Mouse (Mus musculus) intestine, embryonic 14.5 days (tissue): ENCODE measurements around the gene Gm20509. TPM values are rescaled to one million over a fixed set of nuclear protein-coding genes. Genes with fewer than 3 reads are reported as not detected.
"Not testable (repeated sequence)": the region's sequence is repeated elsewhere in the genome, so short reads cannot be mapped to it uniquely, and the experiment has no call there.

Experiments used
- ATAC-seq: fragments of 200-750 bp; cut with Nextera tagmentation; replicated peaks from 2 replicates; pipeline ENCODE4 v1.8.0; 2017; ENCODE audit warnings: low read depth, moderate number of reproducible peaks, moderate TSS enrichment, moderate library complexity; ENCODE audit not compliant: low FRiP score, low TSS enrichment
- DNase-seq: peaks from one replicate; pipeline ENCODE4 v3.0.0-alpha.2; 2018; ENCODE audit warnings: low spot score
- H3K27ac ChIP-seq: fragments of 300-500 bp; sonication (generic); 2 replicates; pipeline ENCODE4 v1.5.1; 2014; ENCODE audit warnings: low read depth, mild to moderate bottlenecking, control low read depth
- H3K27me3 ChIP-seq: fragments of 300-500 bp; sonication (generic); replicated peaks from 2 replicates; pipeline ENCODE4 v1.6.1; 2014; ENCODE audit warnings: low read length, control low read depth; ENCODE audit not compliant: control insufficient read depth, insufficient read depth
- H3K36me3 ChIP-seq: fragments of 300-500 bp; sonication (generic); 2 replicates; pipeline ENCODE4 v1.6.1; 2014; ENCODE audit warnings: low read length, control low read depth; ENCODE audit not compliant: control insufficient read depth, insufficient read depth
- H3K4me1 ChIP-seq: fragments of 300-500 bp; sonication (generic); replicated peaks from 2 replicates; pipeline ENCODE4 v1.6.1; 2014; ENCODE audit warnings: low read length, control low read depth, mixed read lengths; ENCODE audit not compliant: control insufficient read depth, insufficient read depth
- H3K4me2 ChIP-seq: fragments of 300-500 bp; sonication (generic); 2 replicates; pipeline ENCODE4 v1.6.1; 2014; ENCODE audit warnings: low read length
- H3K4me3 ChIP-seq: fragments of 300-500 bp; sonication (generic); 2 replicates; pipeline ENCODE4 v1.5.1; 2014; ENCODE audit warnings: low read depth, low read length, control low read depth, mixed read lengths
- H3K9ac ChIP-seq: fragments of 300-500 bp; sonication (generic); 2 replicates; pipeline ENCODE4 v1.6.1; 2014; ENCODE audit warnings: mild to moderate bottlenecking, low read length
- H3K9me3 ChIP-seq: fragments of 300-500 bp; sonication (generic); 2 replicates; pipeline ENCODE4 v1.6.1; 2016; ENCODE audit warnings: low read length, control low read depth; ENCODE audit not compliant: control insufficient read depth
- WGBS: fragments of 180-500 bp; shearing (Covaris S2); extraction: QIAGEN DNeasy Blood & Tissue Kit; methylation state at CpG from one replicate; pipeline ENCODE4 v1.1.7; 2014; 5-methylcytosine and 5-hydroxymethylcytosine counted together
- polyA plus RNA-seq: library from polyadenylated mRNA; unstranded; fragments of >200 nt; fragmentation: Nextera tagmentation; extraction: Ambion mirVana; gene quantifications from 2 replicates; pipeline ENCODE4 v1.2.1, GENCODE M21; 2014

The Gm20509 gene
- polyA plus RNA-seq, 1 experiment from 2014 or later = not detected

- Histone ChIP-seq H3K27ac (no peak overlapping the region), H3K27me3 (peaks cover 20% of the 10 kb centered on the region), H3K9ac (no peak overlapping the region), H3K4me2 (no peak overlapping the region), H3K4me3 (no peak overlapping the region), H3K36me3 (no peaks in the 10 kb centered on the region), H3K9me3 (no peaks in the 10 kb centered on the region), H3K4me1 (peaks cover 6% of the 10 kb centered on the region; the same call in 1 of the 2 replicates)
- DNase-seq (no peak), ATAC-seq (no peak)
- WGBS = 67% methylated on average over 1 of the region's 1 CpGs
Observed at GRCm38 (mm10) chr9:73105141-73105540, 2.9 kb downstream of the Gm20509 start.

GRCm38 (mm10) chr9:73105771-73106170 lies 3.5 kb downstream of the Gm20509 start:
- Histone ChIP-seq H3K27ac (no peak overlapping the region), H3K4me1 (peaks cover 6% of the 10 kb centered on the region; the same call in 1 of the 2 replicates), H3K9me3 (no peaks in the 10 kb centered on the region), H3K27me3 (peaks cover 20% of the 10 kb centered on the region), H3K4me3 (no peak overlapping the region), H3K9ac (no peak overlapping the region), H3K4me2 (no peak overlapping the region), H3K36me3 (no peaks in the 10 kb centered on the region)
- no peak for DNase-seq
- ATAC-seq = no peak; the same call in 1 of the 2 replicates

- DNase-seq = peak; percentile 90
- ATAC-seq = peak; percentile 96
- Histone ChIP-seq H3K9me3 (no peaks in the 10 kb centered on the region), H3K4me2 (peak within 1 kb of the TSS; percentile 84), H3K9ac (peak within 1 kb of the TSS; percentile 70), H3K27me3 (no peaks in the 10 kb centered on the region), H3K4me3 (peak within 1 kb of the TSS; percentile 98), H3K27ac (peak within 1 kb of the TSS; percentile 70), H3K4me1 (peaks cover 7% of the 10 kb centered on the region), H3K36me3 (peaks cover 29% of the 10 kb centered on the region)
- WGBS = under 1% methylated on average over 64 of the region's 64 CpGs
Observed at GRCm38 (mm10) chr9:73112919-73113906, 10.9 kb downstream of the Gm20509 start, which contains the start of gene Rsl24d1. Gene Rsl24d1 (plus strand): TSS chr9:73113426.

- H3K36me3 ChIP-seq = peaks cover 55% of the 10 kb centered on the region
- H3K4me3 ChIP-seq, H3K27ac ChIP-seq, H3K4me2 ChIP-seq, H3K4me1 ChIP-seq, H3K9me3 ChIP-seq, H3K27me3 ChIP-seq, H3K9ac ChIP-seq, ATAC-seq, DNase-seq: not testable (repeated sequence)
- 86% methylated on average over 5 of the region's 6 CpGs for WGBS
Observed at GRCm38 (mm10) chr9:73116704-73117103, 14.4 kb downstream of the Gm20509 start.

GRCm38 (mm10) chr9:73118012-73118411 lies 15.7 kb downstream of the Gm20509 start:
- no peak for DNase-seq
- peaks cover 7% of the 10 kb centered on the region; the same call in 1 of the 2 replicates for H3K4me1 ChIP-seq
- no peak for ATAC-seq
- no peak overlapping the region for H3K27ac ChIP-seq
- H3K4me2 ChIP-seq = no peak overlapping the region
- WGBS = 93% methylated on average over 4 of the region's 4 CpGs
- no peak overlapping the region for H3K4me3 ChIP-seq
- no peaks in the 10 kb centered on the region for H3K27me3 ChIP-seq
- no peak overlapping the region for H3K9ac ChIP-seq
- no peaks in the 10 kb centered on the region for H3K9me3 ChIP-seq
- H3K36me3 ChIP-seq = peaks cover 65% of the 10 kb centered on the region

- no peaks in the 10 kb centered on the region for H3K9me3 ChIP-seq
- H3K4me3 ChIP-seq = no peak overlapping the region
- no peak for ATAC-seq
- H3K36me3 ChIP-seq = peaks cover 85% of the 10 kb centered on the region
- no peaks in the 10 kb centered on the region for H3K4me1 ChIP-seq
- 72% methylated on average over 8 of the region's 8 CpGs for WGBS
- H3K4me2 ChIP-seq = no peak overlapping the region
- H3K27ac ChIP-seq = no peak overlapping the region
- H3K9ac ChIP-seq = no peak overlapping the region
- DNase-seq = no peak
- H3K27me3 ChIP-seq = no peaks in the 10 kb centered on the region
Observed at GRCm38 (mm10) chr9:73121735-73122134, 19.5 kb downstream of the Gm20509 start.

GRCm38 (mm10) chr9:73125043-73125570 lies 22.8 kb downstream of the Gm20509 start:
- WGBS = 89% methylated on average over 8 of the region's 8 CpGs
- ATAC-seq = no peak
- H3K9me3 ChIP-seq = no peaks in the 10 kb centered on the region
- H3K9ac ChIP-seq = no peak overlapping the region
- H3K4me1 ChIP-seq = no peaks in the 10 kb centered on the region
- H3K27me3 ChIP-seq = no peaks in the 10 kb centered on the region
- DNase-seq = no peak
- no peak overlapping the region for H3K4me2 ChIP-seq
- H3K36me3 ChIP-seq = peaks cover 97% of the 10 kb centered on the region
- H3K27ac ChIP-seq = no peak overlapping the region
- H3K4me3 ChIP-seq = no peak overlapping the region

GRCm38 (mm10) chr9:73127457-73127856 lies 25.2 kb downstream of the Gm20509 start:
- no peak overlapping the region for H3K4me2 ChIP-seq
- no peaks in the 10 kb centered on the region for H3K4me1 ChIP-seq
- H3K9me3 ChIP-seq = no peaks in the 10 kb centered on the region
- no peak for DNase-seq
- H3K27me3 ChIP-seq = no peaks in the 10 kb centered on the region
- no peak overlapping the region for H3K4me3 ChIP-seq
- 78% methylated on average over 2 of the region's 2 CpGs for WGBS
- ATAC-seq = no peak
- peaks cover 76% of the 10 kb centered on the region for H3K36me3 ChIP-seq
- H3K27ac ChIP-seq = no peak overlapping the region
- no peak overlapping the region for H3K9ac ChIP-seq
